Mouse (Mus musculus) bone marrow macrophage, adult 2 months (primary cell): ENCODE results near the gene Ints13. TPM values are rescaled to one million over a fixed set of nuclear protein-coding genes. Genes with fewer than 3 reads are reported as not detected.

ENCODE experiments used
- H3K27ac ChIP-seq: 2 replicates; pipeline ENCODE4 v1.5.1; 2012; ENCODE audit warnings: low read depth, low read length; ENCODE audit not compliant: insufficient read depth
- H3K4me1 ChIP-seq: 2 replicates; pipeline ENCODE4 v1.6.1; 2012; ENCODE audit warnings: low read length; ENCODE audit not compliant: control insufficient read depth, insufficient read depth
- H3K4me3 ChIP-seq: 2 replicates; pipeline ENCODE4 v1.5.1; 2012; ENCODE audit warnings: mild to moderate bottlenecking, low read length, moderate library complexity; ENCODE audit not compliant: insufficient read depth
- CTCF ChIP-seq: IDR thresholded peaks from 2 replicates; pipeline ENCODE4 v1.5.1; 2012; ENCODE audit warnings: low read depth, mild to moderate bottlenecking, low read length, moderate library complexity
- POLR2A ChIP-seq: IDR thresholded peaks from 2 replicates; pipeline ENCODE4 v1.6.1; 2012; ENCODE audit warnings: mild to moderate bottlenecking, low read depth, low read length, borderline replicate concordance
- polyA plus RNA-seq: library from polyadenylated mRNA; stranded (reverse); fragments of >200 nt; gene quantifications from 2 replicates; pipeline ENCODE4 v1.2.4, GENCODE M21; 2012; ENCODE audit not compliant: missing spikeins, insufficient read depth, insufficient read length

The Ints13 gene
- 35.1 and 36.9 TPM in 2 replicates for polyA plus RNA-seq

DNA sequence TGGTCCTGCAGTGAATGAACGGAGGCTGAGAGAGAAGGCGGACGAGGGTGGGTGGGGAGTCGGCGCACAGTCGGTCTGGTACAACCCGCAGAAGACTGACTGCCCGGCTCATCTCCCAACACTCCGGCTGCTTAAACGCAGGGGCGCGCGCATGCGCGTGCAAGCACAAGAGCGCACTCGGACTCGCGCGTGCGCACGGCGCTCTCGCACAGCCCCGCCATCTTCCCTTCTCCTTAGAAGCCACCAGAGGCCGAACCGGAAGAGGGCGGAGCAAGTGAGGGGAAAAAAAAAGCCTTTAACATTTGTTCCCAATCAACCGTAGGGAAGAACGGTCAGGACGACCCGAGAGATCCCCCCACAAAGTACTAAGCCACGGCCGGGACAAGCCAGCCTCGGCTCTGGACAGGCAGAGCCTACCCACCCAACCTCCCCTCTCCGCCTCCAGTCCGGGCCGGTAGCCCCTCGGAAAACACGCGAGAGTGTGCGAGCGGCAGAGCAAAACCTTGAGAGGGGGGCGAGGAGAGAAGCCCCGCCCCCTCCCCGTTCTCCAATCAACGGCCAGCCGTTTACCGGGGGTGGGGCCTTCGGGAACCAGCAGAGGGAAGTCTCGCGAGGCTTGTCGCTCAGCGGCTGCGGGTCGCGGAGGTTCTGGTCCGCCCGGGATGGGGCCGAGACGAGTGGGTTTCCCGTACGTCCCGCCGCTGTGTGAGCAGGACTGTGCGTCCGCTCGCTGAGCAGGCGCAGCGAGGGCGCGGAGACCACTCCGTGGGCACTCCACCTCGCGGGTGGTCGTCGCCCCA lies at the start of gene Ints13:
Ints13 (minus strand) TSS at position 526 of the 800 bp plus-strand sequence.
- peak within 1 kb of the TSS; percentile 90 for H3K4me3 ChIP-seq
- peak within 1 kb of the TSS; percentile 91 for H3K27ac ChIP-seq
- peaks cover 15% of the 10 kb centered on the region for H3K4me1 ChIP-seq
- TF ChIP-seq POLR2A = peak; percentile 24; the same call in 1 of the 2 replicates
- TF ChIP-seq CTCF = no peak

DNA sequence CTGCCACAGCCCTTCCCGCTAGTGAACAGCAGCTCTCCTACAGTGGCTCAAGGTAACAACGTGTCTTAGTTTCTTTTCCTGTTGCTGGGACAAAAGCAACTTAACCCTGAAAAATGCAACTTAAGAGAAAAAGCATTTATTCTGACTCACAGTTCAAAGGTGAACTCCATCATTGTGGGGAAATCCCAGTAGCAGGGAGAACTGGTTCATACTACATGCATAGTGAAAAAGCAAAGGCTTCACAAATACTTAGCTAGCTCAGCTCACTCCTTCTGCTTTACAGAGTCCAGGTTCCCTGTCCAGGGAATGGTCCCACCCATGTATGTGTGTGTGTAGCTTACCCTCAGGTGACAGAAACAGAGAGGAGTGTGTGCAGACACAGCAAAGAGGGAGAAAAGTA lies 39.0 kb upstream of the Ints13 start:
- no peak overlapping the region for H3K27ac ChIP-seq
- TF ChIP-seq POLR2A (no peak), CTCF (no peak)
- peaks cover 3% of the 10 kb centered on the region; the same call in 1 of the 2 replicates for H3K4me1 ChIP-seq
- no peak overlapping the region for H3K4me3 ChIP-seq

DNA sequence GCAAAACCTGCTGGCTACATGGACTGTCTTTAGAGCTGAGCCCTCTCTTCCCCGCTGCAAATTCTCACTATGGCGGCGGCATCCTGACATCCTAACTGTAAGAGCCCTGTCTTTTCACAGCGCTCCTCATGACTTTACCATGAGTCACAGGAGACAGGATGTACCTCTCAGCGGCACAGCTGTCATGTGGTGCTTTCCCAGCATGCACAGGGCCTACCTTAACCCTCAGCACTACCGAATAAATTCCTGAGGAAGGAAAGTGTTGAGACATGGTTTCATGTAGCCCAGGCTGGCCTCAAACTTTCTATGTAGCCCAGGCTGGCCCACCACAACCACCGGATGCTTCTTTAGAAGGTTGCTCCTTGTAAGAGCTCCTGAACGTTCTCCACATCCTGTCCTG lies 38.3 kb upstream of the Ints13 start:
- Histone ChIP-seq H3K4me3 (no peak overlapping the region), H3K27ac (no peak overlapping the region)
- TF ChIP-seq POLR2A = no peak
- TF ChIP-seq CTCF = no peak

DNA sequence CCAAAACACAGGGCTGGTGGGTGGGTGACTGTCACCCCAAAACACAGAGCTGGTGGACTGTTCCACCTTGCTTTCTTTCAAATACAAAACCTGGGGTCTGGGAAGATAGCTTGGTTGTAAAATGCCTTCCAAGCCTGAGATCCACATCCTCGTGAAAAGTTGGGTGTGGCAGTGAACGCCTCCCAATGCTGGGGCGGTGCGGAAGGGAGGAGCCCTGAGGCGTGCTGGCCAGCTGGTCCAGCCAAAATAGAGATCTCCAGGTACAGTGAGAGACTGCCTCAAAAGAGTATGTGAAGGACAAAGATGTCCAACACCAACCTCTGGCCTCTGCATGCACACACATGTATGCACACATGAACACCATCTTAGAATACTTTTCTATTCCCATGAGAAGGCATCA lies 36.9 kb upstream of the Ints13 start:
- Histone ChIP-seq H3K27ac (no peak overlapping the region), H3K4me1 (peaks cover 3% of the 10 kb centered on the region; the same call in 1 of the 2 replicates), H3K4me3 (no peak overlapping the region)
- TF ChIP-seq CTCF (no peak), POLR2A (no peak)

More for the DNA sequence above, 38.3 kb upstream of the Ints13 start:
- peaks cover 3% of the 10 kb centered on the region; the same call in 1 of the 2 replicates for H3K4me1 ChIP-seq

DNA sequence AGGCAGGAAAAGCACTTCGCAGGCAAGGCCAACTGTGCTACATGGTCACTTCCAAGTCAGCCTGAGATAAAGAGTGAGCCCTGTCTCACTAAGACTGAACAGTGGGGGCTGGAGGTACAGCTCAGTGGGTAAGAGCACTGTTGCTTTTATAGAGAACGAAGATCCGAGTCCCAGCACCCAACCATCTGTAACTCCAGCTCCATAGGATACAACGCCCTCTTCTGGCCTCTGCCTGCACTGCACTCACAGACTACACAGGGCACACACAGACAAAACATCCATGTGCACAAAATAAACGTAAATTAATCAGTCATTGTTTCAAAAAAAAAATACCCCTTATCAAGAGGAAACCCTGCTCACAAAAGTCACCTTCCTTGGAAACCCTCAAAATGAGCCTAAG lies 36.3 kb upstream of the Ints13 start:
- Histone ChIP-seq H3K27ac (no peak overlapping the region), H3K4me3 (no peak overlapping the region), H3K4me1 (peaks cover 3% of the 10 kb centered on the region; the same call in 1 of the 2 replicates)
- no peak for TF ChIP-seq POLR2A
- TF ChIP-seq CTCF = 0 out of 2 replicates have a peak, but pooled peaks have one; percentile 35

DNA sequence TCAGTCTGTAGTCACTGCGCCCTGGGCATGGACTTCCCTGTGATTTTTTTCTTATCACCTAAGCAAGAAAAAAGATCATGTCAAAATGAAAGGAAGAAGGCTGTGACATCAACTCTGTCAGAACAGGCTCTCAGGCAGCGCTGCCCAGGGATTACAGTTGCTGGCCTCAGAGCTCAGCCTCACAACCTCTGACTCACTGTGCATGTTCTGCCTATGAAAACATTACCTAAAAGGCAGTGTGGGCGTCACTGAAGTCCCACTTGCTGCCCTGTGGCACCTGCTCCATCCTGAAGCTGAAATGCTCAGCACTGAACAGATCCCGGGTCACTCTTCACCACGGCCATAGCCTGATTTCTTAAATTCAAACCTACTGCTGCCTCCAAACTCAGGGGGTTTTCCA lies 35.1 kb upstream of the Ints13 start:
- H3K27ac ChIP-seq = no peak overlapping the region
- H3K4me1 ChIP-seq = peaks cover 3% of the 10 kb centered on the region; the same call in 1 of the 2 replicates
- TF ChIP-seq POLR2A = no peak
- TF ChIP-seq CTCF = no peak
- H3K4me3 ChIP-seq = no peak overlapping the region

DNA sequence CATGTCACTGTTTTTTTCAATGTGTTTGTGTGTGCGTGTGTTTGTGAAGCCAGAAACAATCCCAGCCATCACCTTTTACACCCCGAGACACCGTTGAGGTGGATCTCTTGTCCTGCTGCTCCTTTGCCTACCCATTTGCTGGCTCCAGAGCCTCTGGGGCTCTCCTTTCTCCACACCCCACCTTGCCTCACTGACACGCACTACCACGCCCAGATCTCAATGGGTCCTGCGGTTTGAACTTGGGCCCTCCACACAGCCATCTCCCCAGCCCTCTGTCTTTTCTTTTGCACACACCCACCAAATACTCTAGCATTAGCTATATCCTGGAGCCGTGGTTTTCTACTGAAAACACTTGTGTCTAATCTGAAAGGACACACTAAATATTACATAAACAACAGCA lies 34.3 kb upstream of the Ints13 start:
- Histone ChIP-seq H3K4me1 (peaks cover 3% of the 10 kb centered on the region; the same call in 1 of the 2 replicates), H3K4me3 (no peak overlapping the region), H3K27ac (no peak overlapping the region)
- no peak for TF ChIP-seq POLR2A
- TF ChIP-seq CTCF = no peak

DNA sequence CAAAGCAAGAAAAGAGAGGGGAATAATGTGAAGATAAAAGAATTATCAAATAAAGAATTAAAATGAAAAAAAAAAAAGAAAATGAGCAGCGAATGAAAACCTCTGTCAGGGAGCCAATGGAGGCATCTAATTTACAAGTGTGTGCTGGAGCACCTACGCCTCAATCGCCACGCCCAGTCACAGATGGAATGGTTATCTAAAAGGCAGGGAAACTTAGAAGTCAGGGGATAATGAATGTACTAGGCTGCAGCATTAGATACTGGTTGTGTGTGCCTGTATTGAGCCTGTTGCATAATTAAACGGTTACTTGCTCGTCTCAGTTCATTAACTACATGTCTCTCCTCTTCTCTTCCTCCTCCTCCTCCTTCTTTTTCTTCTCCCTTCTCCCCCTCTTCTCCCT lies 33.8 kb upstream of the Ints13 start:
- H3K4me3 ChIP-seq = no peak overlapping the region
- TF ChIP-seq CTCF = no peak
- no peak for TF ChIP-seq POLR2A
- no peak overlapping the region for H3K27ac ChIP-seq
- H3K4me1 ChIP-seq = no peaks in the 10 kb centered on the region; the same call in 1 of the 2 replicates

DNA sequence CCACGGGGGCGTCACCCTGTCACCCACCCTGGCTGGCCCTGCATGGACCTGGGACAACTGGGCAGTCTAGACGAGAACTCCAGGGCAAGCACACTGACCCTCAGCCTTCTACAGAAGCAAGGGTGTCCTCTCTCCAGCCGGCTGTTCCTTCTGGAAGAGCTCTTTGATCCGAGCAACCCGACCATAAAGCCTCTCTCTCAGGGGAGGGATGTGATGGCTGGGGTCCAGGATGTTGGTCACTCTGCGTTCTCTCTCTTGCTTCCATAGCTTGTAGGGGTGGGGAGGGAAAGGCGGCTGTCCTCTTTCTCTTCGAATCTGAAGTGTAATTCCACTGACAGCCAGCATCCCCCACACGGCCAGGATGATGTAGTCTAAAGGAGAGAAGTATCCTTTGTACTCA lies 26.0 kb upstream of the Ints13 start:
- H3K27ac ChIP-seq = no peak overlapping the region
- TF ChIP-seq CTCF (no peak), POLR2A (no peak)
- no peaks in the 10 kb centered on the region for H3K4me1 ChIP-seq
- H3K4me3 ChIP-seq = no peak overlapping the region

DNA sequence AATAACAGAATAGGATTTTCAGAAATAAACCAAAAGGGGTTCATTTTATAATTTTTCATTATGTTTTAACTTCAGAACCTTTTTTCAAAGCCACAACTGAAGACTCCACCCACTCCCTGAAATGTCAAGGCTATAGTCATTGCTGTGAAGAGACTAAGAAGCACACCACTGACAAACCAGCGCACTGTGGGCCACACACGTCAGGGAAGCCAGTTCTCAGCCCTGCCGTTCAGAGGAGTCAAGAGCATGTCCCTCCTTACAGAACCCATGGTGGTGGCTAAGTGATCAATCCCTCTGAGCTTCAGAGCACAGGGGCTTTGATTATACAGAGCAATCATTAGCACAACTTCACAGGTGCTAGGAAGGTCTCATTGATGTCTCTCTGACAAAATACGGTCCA lies 25.0 kb upstream of the Ints13 start:
- H3K27ac ChIP-seq = no peak overlapping the region
- H3K4me3 ChIP-seq = no peak overlapping the region
- TF ChIP-seq POLR2A (no peak), CTCF (no peak)

More for the DNA sequence above, 25.0 kb upstream of the Ints13 start:
- no peaks in the 10 kb centered on the region for H3K4me1 ChIP-seq
